Mouse (Mus musculus) lung, embryonic 14.5 days (tissue): ENCODE results near the gene Zfp445. TPM values are rescaled to one million over a fixed set of nuclear protein-coding genes. Genes with fewer than 3 reads are reported as not detected.

ENCODE experiments used
- ATAC-seq: fragments of 200-750 bp; cut with Nextera tagmentation; 2 replicates; pipeline ENCODE4 v1.8.0; 2017; ENCODE audit warnings: mild to moderate bottlenecking, moderate TSS enrichment, moderate library complexity; ENCODE audit not compliant: insufficient read depth
- DNase-seq: peaks from one replicate; pipeline ENCODE4 v3.0.0-alpha.2; 2015
- H3K27ac ChIP-seq: fragments of 300-500 bp; sonication (generic); 2 replicates; pipeline ENCODE4 v1.5.1; 2014; ENCODE audit warnings: low read depth, mild to moderate bottlenecking, moderate library complexity
- H3K27me3 ChIP-seq: fragments of 300-500 bp; sonication (generic); 2 replicates; pipeline ENCODE4 v1.6.1; 2014; ENCODE audit warnings: low read length, control low read depth; ENCODE audit not compliant: insufficient read depth
- H3K36me3 ChIP-seq: fragments of 300-500 bp; sonication (generic); 2 replicates; pipeline ENCODE4 v1.6.1; 2014; ENCODE audit warnings: control low read depth; ENCODE audit not compliant: insufficient read depth
- H3K4me1 ChIP-seq: fragments of 300-500 bp; sonication (generic); 2 replicates; pipeline ENCODE4 v1.6.1; 2014; ENCODE audit warnings: antibody characterized with exemption, control low read depth; ENCODE audit not compliant: insufficient read depth
- H3K4me2 ChIP-seq: fragments of 300-500 bp; sonication (generic); 2 replicates; pipeline ENCODE4 v1.6.1; 2014; ENCODE audit warnings: mild to moderate bottlenecking
- H3K4me3 ChIP-seq: fragments of 300-500 bp; sonication (generic); 2 replicates; pipeline ENCODE4 v1.5.1; 2014; ENCODE audit warnings: low read depth, low read length
- H3K9ac ChIP-seq: fragments of 300-500 bp; sonication (generic); 2 replicates; pipeline ENCODE4 v1.6.1; 2014
- H3K9me3 ChIP-seq: fragments of 300-500 bp; sonication (generic); 2 replicates; pipeline ENCODE4 v1.6.1; 2016; ENCODE audit warnings: low read depth, low read length, control low read depth
- CTCF ChIP-seq: IDR thresholded peaks from 2 replicates; pipeline ENCODE4 v1.5.1; 2016; ENCODE audit warnings: antibody characterized with exemption, low read depth
- WGBS: fragments of 180-500 bp; shearing (Covaris S2); extraction: QIAGEN DNeasy Blood & Tissue Kit; methylation state at CpG from one replicate; pipeline ENCODE4 v1.1.7; 2014; 5-methylcytosine and 5-hydroxymethylcytosine counted together
- polyA plus RNA-seq: library from polyadenylated mRNA; unstranded; fragments of >200 nt; fragmentation: Nextera tagmentation; extraction: Ambion mirVana; gene quantifications from 2 replicates; pipeline ENCODE4 v1.2.1, GENCODE M21; 2014

The Zfp445 gene
- polyA plus RNA-seq, 1 experiment from 2014 or later: 71.0 TPM

GRCm38 (mm10) chr9:122874653-122875052 lies 8.8 kb upstream of the Zfp445 start:
- WGBS: 54% methylated on average over 1 of the region's 1 CpGs
- Histone ChIP-seq H3K36me3 (no peaks in the 10 kb centered on the region), H3K9ac (no peak overlapping the region), H3K4me2 (no peak overlapping the region), H3K4me3 (no peak overlapping the region), H3K27ac (no peak overlapping the region), H3K9me3 (no peaks in the 10 kb centered on the region), H3K27me3 (no peaks in the 10 kb centered on the region), H3K4me1 (no peaks in the 10 kb centered on the region)
- no peak for DNase-seq
- no peak for TF ChIP-seq CTCF
- no peak for ATAC-seq

- Histone ChIP-seq H3K4me3 (no peak overlapping the region), H3K27me3 (no peaks in the 10 kb centered on the region), H3K4me2 (no peak overlapping the region), H3K9ac (no peak overlapping the region), H3K27ac (no peak overlapping the region), H3K4me1 (no peaks in the 10 kb centered on the region), H3K9me3 (no peaks in the 10 kb centered on the region), H3K36me3 (no peaks in the 10 kb centered on the region)
- DNase-seq (no peak), ATAC-seq (no peak)
- no peak for TF ChIP-seq CTCF
- 84% methylated on average over 4 of the region's 4 CpGs for WGBS
Measured at GRCm38 (mm10) chr9:122872595-122872994, 6.8 kb upstream of the Zfp445 start.

GRCm38 (mm10) chr9:122866192-122866591 lies 386 bp upstream of the Zfp445 start:
- TF ChIP-seq CTCF: no peak
- Histone ChIP-seq H3K4me1 (0 out of 2 replicates have a peak, but pooled peaks cover 4% of the 10 kb centered on the region), H3K4me2 (peak overlapping the region; percentile 59), H3K27me3 (no peaks in the 10 kb centered on the region), H3K4me3 (peak overlapping the region; percentile 82), H3K9ac (peak overlapping the region; percentile 93), H3K36me3 (peaks cover 16% of the 10 kb centered on the region), H3K9me3 (peaks cover under 1% of the 10 kb centered on the region; the same call in 1 of the 2 replicates), H3K27ac (peak overlapping the region; percentile 46; the same call in 1 of the 2 replicates)
- ATAC-seq: peak; percentile 38
- 77% methylated on average over 4 of the region's 4 CpGs for WGBS
- no peak for DNase-seq

GRCm38 (mm10) chr9:122864848-122865247 lies 958 bp downstream of the Zfp445 start:
- H3K36me3 ChIP-seq: peaks cover 29% of the 10 kb centered on the region
- peak overlapping the region; percentile 73 for H3K4me2 ChIP-seq
- H3K27ac ChIP-seq: no peak overlapping the region
- 0 out of 2 replicates have a peak, but pooled peaks cover 4% of the 10 kb centered on the region for H3K4me1 ChIP-seq
- 49% methylated on average over 3 of the region's 3 CpGs for WGBS
- no peak for TF ChIP-seq CTCF
- no peak for DNase-seq
- H3K9ac ChIP-seq: peak overlapping the region; percentile 93
- no peak for ATAC-seq
- H3K27me3 ChIP-seq: no peaks in the 10 kb centered on the region
- peak overlapping the region; percentile 82 for H3K4me3 ChIP-seq
- H3K9me3 ChIP-seq: peaks cover 14% of the 10 kb centered on the region; the same call in 1 of the 2 replicates

GRCm38 (mm10) chr9:122863731-122864130 lies 2.1 kb downstream of the Zfp445 start:
- 0 out of 2 replicates have a peak, but pooled peaks cover 4% of the 10 kb centered on the region for H3K4me1 ChIP-seq
- peak overlapping the region; percentile 73 for H3K4me2 ChIP-seq
- no peak overlapping the region for H3K4me3 ChIP-seq
- ATAC-seq: no peak
- H3K27ac ChIP-seq: no peak overlapping the region
- peaks cover 20% of the 10 kb centered on the region; the same call in 1 of the 2 replicates for H3K9me3 ChIP-seq
- no peak for TF ChIP-seq CTCF
- H3K36me3 ChIP-seq: peaks cover 40% of the 10 kb centered on the region
- no peak for DNase-seq
- H3K27me3 ChIP-seq: no peaks in the 10 kb centered on the region
- no peak overlapping the region for H3K9ac ChIP-seq
- WGBS: 64% methylated on average over 2 of the region's 2 CpGs

- Histone ChIP-seq H3K27ac (no peak overlapping the region), H3K27me3 (no peaks in the 10 kb centered on the region), H3K4me3 (no peak overlapping the region), H3K36me3 (peaks cover 68% of the 10 kb centered on the region), H3K9ac (no peak overlapping the region), H3K9me3 (peaks cover 20% of the 10 kb centered on the region; the same call in 1 of the 2 replicates), H3K4me2 (no peak overlapping the region), H3K4me1 (0 out of 2 replicates have a peak, but pooled peaks cover 4% of the 10 kb centered on the region)
- no peak for DNase-seq
- ATAC-seq: no peak
- no peak for TF ChIP-seq CTCF
Measured at GRCm38 (mm10) chr9:122860752-122861151, 5.1 kb downstream of the Zfp445 start.

GRCm38 (mm10) chr9:122856716-122857115 lies 9.1 kb downstream of the Zfp445 start:
- Histone ChIP-seq H3K27ac (no peak overlapping the region), H3K4me1 (no peaks in the 10 kb centered on the region), H3K27me3 (no peaks in the 10 kb centered on the region), H3K4me3 (no peak overlapping the region), H3K4me2 (no peak overlapping the region), H3K36me3 (peaks cover 95% of the 10 kb centered on the region), H3K9me3 (peaks cover 20% of the 10 kb centered on the region; the same call in 1 of the 2 replicates), H3K9ac (no peak overlapping the region)
- WGBS: 95% methylated on average over 3 of the region's 3 CpGs
- DNase-seq: no peak
- ATAC-seq: no peak
- no peak for TF ChIP-seq CTCF
